Mouse (Mus musculus): ENCODE measurements around the gene Nrgn. TPM values are rescaled to one million over a fixed set of nuclear protein-coding genes. Genes with fewer than 3 reads are reported as not detected.

The Nrgn gene
- total RNA-seq, 2 experiments from 2014 or later: 2.2 to 2.3 TPM

Other genes starting within 250 kb of the Nrgn start
- 1 to 10 TPM; 1.2 to 1.4 TPM for gene Ccdc15, start 204.5 kb downstream of the Nrgn start, total RNA-seq (2021)
- 1 to 10 TPM in 1 of 2 experiments, under 1 TPM in 1; 0.11 to 1.3 TPM for gene Hepacam, start 185.6 kb downstream of the Nrgn start, total RNA-seq (2021)
- gene Robo4, start 151.0 kb downstream of the Nrgn start, total RNA-seq (2021): 10 to 100 TPM; 16.7 to 23.6 TPM
- not detected for gene Robo3, start 119.7 kb downstream of the Nrgn start, total RNA-seq (2021)
- gene Msantd2, start 63.6 kb downstream of the Nrgn start, total RNA-seq (2021): 1 to 10 TPM; 4.1 to 6.4 TPM
- 10 to 100 TPM; 43.4 to 58.2 TPM for gene Esam, start 24.8 kb downstream of the Nrgn start, total RNA-seq (2021)
- 1 to 10 TPM in 1 of 2 experiments, under 1 TPM in 1; 0.96 to 4.6 TPM for gene Vsig2, start 13.6 kb downstream of the Nrgn start, total RNA-seq (2021)
- 1 to 10 TPM; 3.3 to 4.6 TPM for gene Siae, start 2.8 kb upstream of the Nrgn start, total RNA-seq (2021)
- 1 to 10 TPM; 1.9 to 2.2 TPM for gene Spa17, start 60.8 kb upstream of the Nrgn start, total RNA-seq (2021)
- gene Tbrg1, start 104.4 kb upstream of the Nrgn start, total RNA-seq (2021): 10 to 100 TPM; 38.5 to 42.1 TPM
- gene Panx3, start 116.3 kb upstream of the Nrgn start, total RNA-seq (2021): not detected
- gene Olfr160, start 163.3 kb upstream of the Nrgn start, total RNA-seq (2021): not detected
- gene Olfr874, start 192.2 kb upstream of the Nrgn start, total RNA-seq (2021): not detected
- not detected for gene Olfr875, start 219.0 kb upstream of the Nrgn start, total RNA-seq (2021)